Mouse (Mus musculus) cerebellum, adult 2 months (tissue): ENCODE data around the gene Pcsk4.

Experiments used
- CTCF ChIP-seq: fragments of 200-500 bp; IDR thresholded peaks from 2 replicates; pipeline ENCODE4 v1.5.1; 2011; ENCODE audit warnings: low read depth, mild to moderate bottlenecking, control low read depth, low read length, moderate library complexity, borderline replicate concordance; ENCODE audit not compliant: insufficient read depth
- POLR2A ChIP-seq: fragments of 200-500 bp; IDR thresholded peaks from 2 replicates; pipeline ENCODE4 v1.6.1; 2011; ENCODE audit warnings: low read length, control low read depth, borderline replicate concordance; ENCODE audit not compliant: insufficient read depth

GRCm38 (mm10) chr10:80278390-80278789, 50.9 kb downstream of the Pcsk4 start:
- no peak for TF ChIP-seq CTCF
- TF ChIP-seq POLR2A = no peak
